Mouse (Mus musculus): ENCODE measurements around the gene Dppa5a. TPM values are rescaled to one million over a fixed set of nuclear protein-coding genes. Genes with fewer than 3 reads are reported as not detected.
A peak's percentile ranks its signal among the peaks of the same experiment; 100 is the strongest.
"Not testable (repeated sequence)": the region's sequence is repeated elsewhere in the genome, so short reads cannot be mapped to it uniquely, and the experiment has no call there.

Gene Dppa5a
- total RNA-seq, 2 experiments from 2014 or later, result not detected

GRCm38 (mm10) chr9:78364701-78365100 is 3.3 kb downstream of the Dppa5a start:
- no peak for DNase-seq

- DNase-seq, result no peak
Observed at GRCm38 (mm10) chr9:78363374-78363773, 4.6 kb downstream of the Dppa5a start.

GRCm38 (mm10) chr9:78360484-78360872 is 7.5 kb downstream of the Dppa5a start:
- no peak for DNase-seq

GRCm38 (mm10) chr9:78359750-78360483 is 8.1 kb downstream of the Dppa5a start:
- DNase-seq, result no peak

GRCm38 (mm10) chr9:78358053-78358452 is 9.9 kb downstream of the Dppa5a start:
- DNase-seq, result peak; percentile 10 to 24

- no peak for DNase-seq
Observed at GRCm38 (mm10) chr9:78355611-78356010, 12.4 kb downstream of the Dppa5a start, which contains the start of gene Gsta2. Gsta2 (minus strand) TSS chr9:78355788.

GRCm38 (mm10) chr9:78354665-78355578 is 13.1 kb downstream of the Dppa5a start:
- no peak for DNase-seq

- no peak for DNase-seq
Observed at GRCm38 (mm10) chr9:78351504-78352220, 16.3 kb downstream of the Dppa5a start.

- not testable (repeated sequence) for DNase-seq
Observed at GRCm38 (mm10) chr9:78350007-78350406, 18.0 kb downstream of the Dppa5a start.

- DNase-seq, result not testable (repeated sequence)
Observed at GRCm38 (mm10) chr9:78349141-78349540, 18.8 kb downstream of the Dppa5a start.

GRCm38 (mm10) chr9:78348206-78349004 is 19.6 kb downstream of the Dppa5a start:
- not testable (repeated sequence) for DNase-seq

- no peak for DNase-seq
Observed at GRCm38 (mm10) chr9:78347004-78347403, 21.0 kb downstream of the Dppa5a start.

- not testable (repeated sequence) for DNase-seq
Observed at GRCm38 (mm10) chr9:78345235-78345634, 22.7 kb downstream of the Dppa5a start.

- not testable (repeated sequence) for DNase-seq
Observed at GRCm38 (mm10) chr9:78343055-78343454, 24.9 kb downstream of the Dppa5a start.

- DNase-seq, result not testable (repeated sequence)
Observed at GRCm38 (mm10) chr9:78342494-78342893, 25.5 kb downstream of the Dppa5a start.

- DNase-seq, result peak; percentile 7 to 19
Observed at GRCm38 (mm10) chr9:78340324-78340723, 27.7 kb downstream of the Dppa5a start.

GRCm38 (mm10) chr9:78337050-78337449 is 30.9 kb downstream of the Dppa5a start:
- not testable (repeated sequence) for DNase-seq

- not testable (repeated sequence) for DNase-seq
Observed at GRCm38 (mm10) chr9:78327289-78327688, 40.7 kb downstream of the Dppa5a start, which contains the start of gene Omt2b. Omt2b (plus strand) TSS chr9:78327589.

- no peak for DNase-seq
Observed at GRCm38 (mm10) chr9:78319499-78319898, 48.5 kb downstream of the Dppa5a start.
